Mouse (Mus musculus) heart, embryonic 11.5 days (tissue): ENCODE measurements around the gene Gm42742. TPM values are rescaled to one million over a fixed set of nuclear protein-coding genes. Genes with fewer than 3 reads are reported as not detected.

ENCODE experiments used
- ATAC-seq: fragments of 200-750 bp; cut with Nextera tagmentation; replicated peaks from 2 replicates; pipeline ENCODE4 v1.8.0; 2017; ENCODE audit warnings: moderate library complexity; ENCODE audit not compliant: insufficient number of reproducible peaks, low FRiP score, low TSS enrichment
- H3K27ac ChIP-seq: fragments of 300-500 bp; sonication (generic); 2 replicates; pipeline ENCODE4 v1.5.1; 2014; ENCODE audit warnings: mild to moderate bottlenecking, low read depth, low read length
- H3K27me3 ChIP-seq: fragments of 300-500 bp; sonication (generic); 2 replicates; pipeline ENCODE4 v1.6.1; 2014; ENCODE audit warnings: mild to moderate bottlenecking, low read length, mixed read lengths; ENCODE audit not compliant: control insufficient read depth, insufficient read depth
- H3K36me3 ChIP-seq: fragments of 300-500 bp; sonication (generic); 2 replicates; pipeline ENCODE4 v1.6.1; 2014; ENCODE audit warnings: mild to moderate bottlenecking, low read length, moderate library complexity, mixed read lengths; ENCODE audit not compliant: control insufficient read depth, insufficient read depth
- H3K4me1 ChIP-seq: fragments of 300-500 bp; sonication (generic); 2 replicates; pipeline ENCODE4 v1.6.1; 2014; ENCODE audit warnings: low read length; ENCODE audit not compliant: control insufficient read depth, insufficient read depth
- H3K4me2 ChIP-seq: fragments of 300-500 bp; sonication (generic); 2 replicates; pipeline ENCODE4 v1.6.1; 2014; ENCODE audit warnings: mild to moderate bottlenecking, moderate library complexity
- H3K4me3 ChIP-seq: fragments of 300-500 bp; sonication (generic); 2 replicates; pipeline ENCODE4 v1.5.1; 2014; ENCODE audit warnings: low read depth, low read length
- H3K9ac ChIP-seq: fragments of 300-500 bp; sonication (generic); 2 replicates; pipeline ENCODE4 v1.6.1; 2014; ENCODE audit warnings: mild to moderate bottlenecking, low read depth, low read length, moderate library complexity
- H3K9me3 ChIP-seq: fragments of 300-500 bp; sonication (generic); replicated peaks from 2 replicates; pipeline ENCODE4 v1.6.1; 2016; ENCODE audit warnings: low read length; ENCODE audit not compliant: control insufficient read depth
- WGBS: fragments of 180-500 bp; shearing (Covaris S2); extraction: QIAGEN DNeasy Blood & Tissue Kit; methylation state at CpG from one replicate; pipeline ENCODE4 v1.1.7; 2014; ENCODE audit not compliant: insufficient replicate concordance; 5-methylcytosine and 5-hydroxymethylcytosine counted together
- polyA plus RNA-seq: library from polyadenylated mRNA; unstranded; fragments of >200 nt; fragmentation: Nextera tagmentation; extraction: Ambion mirVana; gene quantifications from 2 replicates; pipeline ENCODE4 v1.2.1, GENCODE M21; 2014

Gm42742 gene
- polyA plus RNA-seq, 1 experiment from 2014 or later: 36.6 TPM

- ATAC-seq: no peak
- peaks cover 30% of the 10 kb centered on the region for H3K4me1 ChIP-seq
- WGBS: 81% methylated on average over 2 of the region's 2 CpGs
- H3K9me3 ChIP-seq: no peaks in the 10 kb centered on the region
- H3K36me3 ChIP-seq: peaks cover 6% of the 10 kb centered on the region
- H3K4me2 ChIP-seq: no peak overlapping the region
- H3K27me3 ChIP-seq: no peaks in the 10 kb centered on the region
- H3K9ac ChIP-seq: no peak overlapping the region
- no peak overlapping the region for H3K4me3 ChIP-seq
- H3K27ac ChIP-seq: no peak overlapping the region
These were observed 9.2 kb downstream of the Gm42742 start for GRCm38 (mm10) chr7:127011717-127012116.

- Histone ChIP-seq H3K9ac (no peak overlapping the region), H3K4me3 (no peak overlapping the region), H3K9me3 (no peaks in the 10 kb centered on the region), H3K36me3 (peaks cover 6% of the 10 kb centered on the region), H3K27ac (no peak overlapping the region), H3K4me2 (no peak overlapping the region), H3K4me1 (peaks cover 30% of the 10 kb centered on the region), H3K27me3 (no peaks in the 10 kb centered on the region)
- no peak for ATAC-seq
- 93% methylated on average over 2 of the region's 2 CpGs for WGBS
These were observed 9.8 kb downstream of the Gm42742 start for GRCm38 (mm10) chr7:127011051-127011450.

- peaks cover 14% of the 10 kb centered on the region for H3K4me1 ChIP-seq
- no peak overlapping the region for H3K9ac ChIP-seq
- peak overlapping the region; percentile 50 for H3K27ac ChIP-seq
- WGBS: 84% methylated on average over 17 of the region's 17 CpGs
- H3K4me2 ChIP-seq: no peak overlapping the region
- no peak for ATAC-seq
- no peaks in the 10 kb centered on the region for H3K27me3 ChIP-seq
- H3K9me3 ChIP-seq: no peaks in the 10 kb centered on the region
- H3K36me3 ChIP-seq: peaks cover 3% of the 10 kb centered on the region; the same call in 1 of the 2 replicates
- H3K4me3 ChIP-seq: no peak overlapping the region
These were observed 11.4 kb downstream of the Gm42742 start for GRCm38 (mm10) chr7:127009307-127010085.

- H3K9ac ChIP-seq: 0 out of 2 replicates have a peak overlapping the region, but pooled peaks have one; percentile 16
- H3K36me3 ChIP-seq: peaks cover 3% of the 10 kb centered on the region; the same call in 1 of the 2 replicates
- 37% methylated on average over 9 of the region's 9 CpGs for WGBS
- no peaks in the 10 kb centered on the region for H3K27me3 ChIP-seq
- peak overlapping the region; percentile 50 for H3K27ac ChIP-seq
- no peaks in the 10 kb centered on the region for H3K9me3 ChIP-seq
- no peak overlapping the region for H3K4me2 ChIP-seq
- peaks cover 9% of the 10 kb centered on the region; the same call in 1 of the 2 replicates for H3K4me1 ChIP-seq
- no peak overlapping the region for H3K4me3 ChIP-seq
- ATAC-seq: peak; percentile 82
These were observed 12.5 kb downstream of the Gm42742 start for GRCm38 (mm10) chr7:127008239-127009019.

GRCm38 (mm10) chr7:127007313-127008024 lies 13.4 kb downstream of the Gm42742 start:
- no peak overlapping the region for H3K4me2 ChIP-seq
- ATAC-seq: no peak
- peaks cover 9% of the 10 kb centered on the region; the same call in 1 of the 2 replicates for H3K4me1 ChIP-seq
- 0 out of 2 replicates have a peak overlapping the region, but pooled peaks have one; percentile 10 for H3K9ac ChIP-seq
- H3K36me3 ChIP-seq: no peaks in the 10 kb centered on the region
- H3K27ac ChIP-seq: no peak overlapping the region
- 82% methylated on average over 6 of the region's 6 CpGs for WGBS
- no peak overlapping the region for H3K4me3 ChIP-seq
- H3K27me3 ChIP-seq: no peaks in the 10 kb centered on the region
- no peaks in the 10 kb centered on the region for H3K9me3 ChIP-seq

- no peaks in the 10 kb centered on the region for H3K9me3 ChIP-seq
- H3K27ac ChIP-seq: no peak overlapping the region
- no peak overlapping the region for H3K4me3 ChIP-seq
- no peak for ATAC-seq
- H3K4me1 ChIP-seq: peaks cover 9% of the 10 kb centered on the region; the same call in 1 of the 2 replicates
- no peaks in the 10 kb centered on the region for H3K27me3 ChIP-seq
- H3K36me3 ChIP-seq: no peaks in the 10 kb centered on the region
- WGBS: 81% methylated on average over 4 of the region's 4 CpGs
- no peak overlapping the region for H3K9ac ChIP-seq
- no peak overlapping the region for H3K4me2 ChIP-seq
These were observed 16.6 kb downstream of the Gm42742 start for GRCm38 (mm10) chr7:127004122-127004875.

- H3K4me1 ChIP-seq: peaks cover 6% of the 10 kb centered on the region; the same call in 1 of the 2 replicates
- no peak for ATAC-seq
These were observed 17.3 kb downstream of the Gm42742 start for GRCm38 (mm10) chr7:127003620-127004019.

GRCm38 (mm10) chr7:126999568-126999967 lies 21.3 kb downstream of the Gm42742 start:
- Histone ChIP-seq H3K36me3 (peaks cover 3% of the 10 kb centered on the region; the same call in 1 of the 2 replicates), H3K4me1 (no peaks in the 10 kb centered on the region), H3K27me3 (no peaks in the 10 kb centered on the region), H3K9ac (no peak overlapping the region), H3K4me2 (no peak overlapping the region), H3K4me3 (no peak overlapping the region), H3K27ac (no peak overlapping the region), H3K9me3 (no peaks in the 10 kb centered on the region)
- 68% methylated on average over 10 of the region's 10 CpGs for WGBS
- no peak for ATAC-seq

More at GRCm38 (mm10) chr7:127003620-127004019, 17.3 kb downstream of the Gm42742 start:
- no peaks in the 10 kb centered on the region for H3K27me3 ChIP-seq
- no peaks in the 10 kb centered on the region for H3K9me3 ChIP-seq
- no peak overlapping the region for H3K4me2 ChIP-seq
- no peaks in the 10 kb centered on the region for H3K36me3 ChIP-seq
- H3K4me3 ChIP-seq: no peak overlapping the region
- no peak overlapping the region for H3K27ac ChIP-seq
- 89% methylated on average over 5 of the region's 5 CpGs for WGBS
- H3K9ac ChIP-seq: no peak overlapping the region
